Mouse (Mus musculus): ENCODE measurements at regions not wholly inside any gene's neighbourhood (a gene's known extent, or its start where the extent isn't known, plus 50 kb on each side); places are given as distances from the start of the nearest gene placed in this dataset.

- H3K4me2 ChIP-seq: no peak overlapping the region
- WGBS: 51% methylated on average over 1 of the region's 1 CpGs
- H3K9me3 ChIP-seq (replicated peaks): no peaks in the 10 kb centered on the region
- no peaks in the 10 kb centered on the region for H3K36me3 ChIP-seq
- H3K9ac ChIP-seq: no peak overlapping the region
- H3K4me1 ChIP-seq (replicated peaks): no peaks in the 10 kb centered on the region
- no peak for ATAC-seq (replicated peaks; ENCODE audit: insufficient number of reproducible peaks, insufficient read depth, low FRiP score, low read depth)
- no peaks in the 10 kb centered on the region for H3K27me3 ChIP-seq
- no peak overlapping the region for H3K4me3 ChIP-seq
- H3K27ac ChIP-seq: no peak overlapping the region
These were observed 444.7 kb upstream of the Nova1 start for GRCm38 (mm10) chr12:47263408-47263807.

GRCm38 (mm10) chr12:47252306-47252705 lies 433.6 kb upstream of the Nova1 start:
- Histone ChIP-seq H3K4me1 (replicated peaks) (no peaks in the 10 kb centered on the region), H3K4me2 (no peak overlapping the region), H3K36me3 (no peaks in the 10 kb centered on the region), H3K9me3 (replicated peaks) (no peaks in the 10 kb centered on the region), H3K27ac (no peak overlapping the region), H3K4me3 (no peak overlapping the region), H3K27me3 (no peaks in the 10 kb centered on the region), H3K9ac (no peak overlapping the region)
- no peak for ATAC-seq (replicated peaks; ENCODE audit: insufficient number of reproducible peaks, insufficient read depth, low FRiP score, low read depth)

- no peak overlapping the region for H3K27ac ChIP-seq
- 68% methylated on average over 3 of the region's 3 CpGs for WGBS
- no peak overlapping the region for H3K4me2 ChIP-seq
- ATAC-seq (replicated peaks; ENCODE audit: insufficient number of reproducible peaks, insufficient read depth, low FRiP score, low read depth): no peak
- no peak overlapping the region for H3K9ac ChIP-seq
- no peaks in the 10 kb centered on the region for H3K9me3 ChIP-seq (replicated peaks)
- no peak overlapping the region for H3K4me3 ChIP-seq
- H3K27me3 ChIP-seq: no peaks in the 10 kb centered on the region
- no peaks in the 10 kb centered on the region for H3K36me3 ChIP-seq
- H3K4me1 ChIP-seq (replicated peaks): no peaks in the 10 kb centered on the region
These were observed 425.1 kb upstream of the Nova1 start for GRCm38 (mm10) chr12:47243623-47244514.

GRCm38 (mm10) chr12:47220016-47220415 lies 401.3 kb upstream of the Nova1 start:
- Histone ChIP-seq H3K4me1 (replicated peaks) (no peaks in the 10 kb centered on the region), H3K9ac (no peak overlapping the region), H3K36me3 (no peaks in the 10 kb centered on the region), H3K4me2 (no peak overlapping the region), H3K4me3 (no peak overlapping the region), H3K27ac (no peak overlapping the region), H3K9me3 (replicated peaks) (no peaks in the 10 kb centered on the region), H3K27me3 (no peaks in the 10 kb centered on the region)
- WGBS: 35% methylated on average over 4 of the region's 4 CpGs
- no peak for ATAC-seq (replicated peaks; ENCODE audit: insufficient number of reproducible peaks, insufficient read depth, low FRiP score, low read depth)

- Histone ChIP-seq H3K9me3 (replicated peaks) (no peaks in the 10 kb centered on the region), H3K27ac (no peak overlapping the region), H3K4me1 (replicated peaks) (no peaks in the 10 kb centered on the region), H3K27me3 (no peaks in the 10 kb centered on the region), H3K4me3 (no peak overlapping the region), H3K36me3 (no peaks in the 10 kb centered on the region), H3K4me2 (no peak overlapping the region), H3K9ac (no peak overlapping the region)
- 25% methylated on average over 2 of the region's 2 CpGs for WGBS
- ATAC-seq (replicated peaks; ENCODE audit: insufficient number of reproducible peaks, insufficient read depth, low FRiP score, low read depth): no peak
These were observed 400.6 kb upstream of the Nova1 start for GRCm38 (mm10) chr12:47219340-47219739.

- Histone ChIP-seq H3K27me3 (no peaks in the 10 kb centered on the region), H3K27ac (no peak overlapping the region), H3K36me3 (no peaks in the 10 kb centered on the region), H3K4me1 (replicated peaks) (no peaks in the 10 kb centered on the region), H3K4me3 (no peak overlapping the region), H3K9me3 (replicated peaks) (no peaks in the 10 kb centered on the region), H3K4me2 (no peak overlapping the region), H3K9ac (no peak overlapping the region)
- no peak for ATAC-seq (replicated peaks; ENCODE audit: insufficient number of reproducible peaks, insufficient read depth, low FRiP score, low read depth)
- 69% methylated on average over 4 of the region's 4 CpGs for WGBS
These were observed 392.8 kb upstream of the Nova1 start for GRCm38 (mm10) chr12:47211417-47212104.

GRCm38 (mm10) chr12:47202936-47203335 lies 384.2 kb upstream of the Nova1 start:
- Histone ChIP-seq H3K4me3 (no peak overlapping the region), H3K9me3 (replicated peaks) (no peaks in the 10 kb centered on the region), H3K9ac (no peak overlapping the region), H3K27ac (no peak overlapping the region), H3K4me2 (no peak overlapping the region), H3K36me3 (no peaks in the 10 kb centered on the region), H3K4me1 (replicated peaks) (no peaks in the 10 kb centered on the region), H3K27me3 (no peaks in the 10 kb centered on the region)
- ATAC-seq (replicated peaks; ENCODE audit: insufficient number of reproducible peaks, insufficient read depth, low FRiP score, low read depth): no peak
- 59% methylated on average over 1 of the region's 1 CpGs for WGBS

- H3K4me3 ChIP-seq: no peak overlapping the region
- H3K4me2 ChIP-seq: no peak overlapping the region
- H3K4me1 ChIP-seq (replicated peaks): no peaks in the 10 kb centered on the region
- ATAC-seq (replicated peaks; ENCODE audit: insufficient number of reproducible peaks, insufficient read depth, low FRiP score, low read depth): no peak
- no peaks in the 10 kb centered on the region for H3K27me3 ChIP-seq
- no peaks in the 10 kb centered on the region for H3K36me3 ChIP-seq
- H3K9ac ChIP-seq: no peak overlapping the region
- 48% methylated on average over 6 of the region's 6 CpGs for WGBS
- H3K27ac ChIP-seq: no peak overlapping the region
- no peaks in the 10 kb centered on the region for H3K9me3 ChIP-seq (replicated peaks)
These were observed 379.9 kb upstream of the Nova1 start for GRCm38 (mm10) chr12:47198609-47199008.

- peak overlapping the region; percentile 9; the same call in 1 of the 2 replicates for H3K4me2 ChIP-seq
- no peaks in the 10 kb centered on the region for H3K9me3 ChIP-seq (replicated peaks)
- H3K27me3 ChIP-seq: 0 out of 2 replicates have a peak, but pooled peaks cover 3% of the 10 kb centered on the region
- H3K4me3 ChIP-seq: no peak overlapping the region
- 0 out of 2 replicates have a peak, but pooled peaks cover 4% of the 10 kb centered on the region for H3K4me1 ChIP-seq (replicated peaks)
- 54% methylated on average over 8 of the region's 8 CpGs for WGBS
- no peaks in the 10 kb centered on the region for H3K36me3 ChIP-seq
- no peak overlapping the region for H3K9ac ChIP-seq
- ATAC-seq (replicated peaks; ENCODE audit: insufficient number of reproducible peaks, insufficient read depth, low FRiP score, low read depth): no peak
- H3K27ac ChIP-seq: no peak overlapping the region
These were observed 346.0 kb upstream of the Nova1 start for GRCm38 (mm10) chr12:47164736-47165135.

- Histone ChIP-seq H3K27me3 (0 out of 2 replicates have a peak, but pooled peaks cover 3% of the 10 kb centered on the region), H3K4me3 (no peak overlapping the region), H3K4me2 (peak overlapping the region; percentile 9; the same call in 1 of the 2 replicates), H3K36me3 (no peaks in the 10 kb centered on the region), H3K4me1 (replicated peaks) (0 out of 2 replicates have a peak, but pooled peaks cover 4% of the 10 kb centered on the region), H3K9ac (no peak overlapping the region), H3K9me3 (replicated peaks) (no peaks in the 10 kb centered on the region), H3K27ac (no peak overlapping the region)
- WGBS: 35% methylated on average over 15 of the region's 15 CpGs
- no peak; the same call in 1 of the 2 replicates for ATAC-seq (replicated peaks; ENCODE audit: insufficient number of reproducible peaks, insufficient read depth, low FRiP score, low read depth)
These were observed 345.4 kb upstream of the Nova1 start for GRCm38 (mm10) chr12:47164031-47164717.

GRCm38 (mm10) chr12:47163171-47163570 lies 344.4 kb upstream of the Nova1 start:
- Histone ChIP-seq H3K9me3 (replicated peaks) (no peaks in the 10 kb centered on the region), H3K4me2 (peak overlapping the region; percentile 30; the same call in 1 of the 2 replicates), H3K9ac (no peak overlapping the region), H3K27ac (no peak overlapping the region), H3K4me1 (replicated peaks) (0 out of 2 replicates have a peak, but pooled peaks cover 4% of the 10 kb centered on the region), H3K27me3 (0 out of 2 replicates have a peak, but pooled peaks cover 3% of the 10 kb centered on the region), H3K4me3 (peak overlapping the region; percentile 18; the same call in 1 of the 2 replicates), H3K36me3 (no peaks in the 10 kb centered on the region)
- WGBS: 38% methylated on average over 1 of the region's 1 CpGs
- ATAC-seq (replicated peaks; ENCODE audit: insufficient number of reproducible peaks, insufficient read depth, low FRiP score, low read depth): no peak
